Mouse (Mus musculus) heart, embryonic 16.5 days (tissue): ENCODE results near the gene Chst10. TPM values are rescaled to one million over a fixed set of nuclear protein-coding genes. Genes with fewer than 3 reads are reported as not detected.

Experiments used
- ATAC-seq: fragments of 200-750 bp; cut with Nextera tagmentation; replicated peaks from 2 replicates; pipeline ENCODE4 v1.8.0; 2017; ENCODE audit warnings: moderate number of reproducible peaks; ENCODE audit not compliant: insufficient read depth, low FRiP score; ENCODE audit errors: extremely low read depth
- H3K27ac ChIP-seq: fragments of 300-500 bp; sonication (generic); 2 replicates; pipeline ENCODE4 v1.5.1; 2014; ENCODE audit warnings: mild to moderate bottlenecking, low read length, control low read depth, moderate library complexity
- H3K27me3 ChIP-seq: fragments of 300-500 bp; sonication (generic); 2 replicates; pipeline ENCODE4 v1.6.1; 2014; ENCODE audit warnings: low read length, mixed read lengths; ENCODE audit not compliant: control insufficient read depth, insufficient read depth
- H3K36me3 ChIP-seq: fragments of 300-500 bp; sonication (generic); 2 replicates; pipeline ENCODE4 v1.6.1; 2014; ENCODE audit not compliant: control insufficient read depth, insufficient read depth
- H3K4me1 ChIP-seq: fragments of 300-500 bp; sonication (generic); 2 replicates; pipeline ENCODE4 v1.6.1; 2014; ENCODE audit warnings: low read length, mixed read lengths; ENCODE audit not compliant: control insufficient read depth, insufficient read depth
- H3K4me2 ChIP-seq: fragments of 300-500 bp; sonication (generic); 2 replicates; pipeline ENCODE4 v1.6.1; 2014; ENCODE audit warnings: low read depth, mild to moderate bottlenecking, control low read depth, low read length
- H3K4me3 ChIP-seq: fragments of 300-500 bp; sonication (generic); 2 replicates; pipeline ENCODE4 v1.5.1; 2014; ENCODE audit warnings: mild to moderate bottlenecking, control low read depth, low read length
- H3K9ac ChIP-seq: fragments of 300-500 bp; sonication (generic); 2 replicates; pipeline ENCODE4 v1.6.1; 2014; ENCODE audit warnings: low read length, control low read depth
- H3K9me3 ChIP-seq: fragments of 300-500 bp; sonication (generic); replicated peaks from 2 replicates; pipeline ENCODE4 v1.6.1; 2016; ENCODE audit warnings: low read length; ENCODE audit not compliant: control insufficient read depth
- WGBS: fragments of 180-500 bp; shearing (Covaris S2); extraction: QIAGEN DNeasy Blood & Tissue Kit; methylation state at CpG from one replicate; pipeline ENCODE4 v1.1.7; 2014; 5-methylcytosine and 5-hydroxymethylcytosine counted together
- polyA plus RNA-seq: library from polyadenylated mRNA; unstranded; fragments of >200 nt; fragmentation: Nextera tagmentation; extraction: Ambion mirVana; gene quantifications from 2 replicates; pipeline ENCODE4 v1.2.1, GENCODE M21; 2015

The Chst10 gene
- 0.90 and 1.4 TPM in 2 replicates for polyA plus RNA-seq

GRCm38 (mm10) chr1:38897431-38898248 is at the start of gene Chst10:
Gene Chst10 (minus strand): TSS chr1:38898161.
- Histone ChIP-seq H3K9me3 (no peaks in the 10 kb centered on the region), H3K4me1 (no peaks in the 10 kb centered on the region), H3K4me3 (peak within 1 kb of the TSS; percentile 71), H3K9ac (peak within 1 kb of the TSS; percentile 75), H3K27ac (no peak within 1 kb of the TSS), H3K27me3 (0 out of 2 replicates have a peak, but pooled peaks cover 5% of the 10 kb centered on the region), H3K36me3 (no peaks in the 10 kb centered on the region), H3K4me2 (peak within 1 kb of the TSS; percentile 92)
- WGBS: under 1% methylated on average over 67 of the region's 67 CpGs
- ATAC-seq: peak; percentile 89

- H3K4me2 ChIP-seq: no peak overlapping the region
- no peaks in the 10 kb centered on the region for H3K9me3 ChIP-seq
- under 1% methylated on average over 5 of the region's 5 CpGs for WGBS
- no peak overlapping the region for H3K9ac ChIP-seq
- H3K4me1 ChIP-seq: no peaks in the 10 kb centered on the region
- H3K27ac ChIP-seq: no peak overlapping the region
- no peak for ATAC-seq
- H3K27me3 ChIP-seq: peaks cover 3% of the 10 kb centered on the region; the same call in 1 of the 2 replicates
- H3K4me3 ChIP-seq: no peak overlapping the region
- no peaks in the 10 kb centered on the region for H3K36me3 ChIP-seq
These were observed 41.6 kb upstream of the Chst10 start for GRCm38 (mm10) chr1:38939608-38940007.

- Histone ChIP-seq H3K9me3 (no peaks in the 10 kb centered on the region), H3K36me3 (no peaks in the 10 kb centered on the region), H3K4me1 (no peaks in the 10 kb centered on the region), H3K9ac (no peak within 1 kb of the TSS), H3K4me2 (no peak within 1 kb of the TSS), H3K4me3 (no peak within 1 kb of the TSS), H3K27me3 (peaks cover 3% of the 10 kb centered on the region; the same call in 1 of the 2 replicates), H3K27ac (no peak within 1 kb of the TSS)
- WGBS: 72% methylated on average over 6 of the region's 6 CpGs
- no peak for ATAC-seq
These were observed 40.9 kb upstream of the Chst10 start, which contains the start of gene Nms for GRCm38 (mm10) chr1:38938849-38939248. Gene Nms (plus strand): TSS chr1:38939149.

GRCm38 (mm10) chr1:38936780-38937179 is 38.8 kb upstream of the Chst10 start:
- no peak overlapping the region for H3K4me3 ChIP-seq
- peaks cover 3% of the 10 kb centered on the region; the same call in 1 of the 2 replicates for H3K27me3 ChIP-seq
- no peak overlapping the region for H3K4me2 ChIP-seq
- H3K4me1 ChIP-seq: no peaks in the 10 kb centered on the region
- no peak overlapping the region for H3K9ac ChIP-seq
- H3K27ac ChIP-seq: no peak overlapping the region
- no peaks in the 10 kb centered on the region for H3K36me3 ChIP-seq
- H3K9me3 ChIP-seq: no peaks in the 10 kb centered on the region
- no peak for ATAC-seq
- WGBS: 31% methylated on average over 6 of the region's 6 CpGs

GRCm38 (mm10) chr1:38934668-38935067 is 36.7 kb upstream of the Chst10 start:
- H3K27me3 ChIP-seq: peaks cover 3% of the 10 kb centered on the region; the same call in 1 of the 2 replicates
- H3K4me2 ChIP-seq: no peak overlapping the region
- no peak overlapping the region for H3K4me3 ChIP-seq

GRCm38 (mm10) chr1:38930767-38931166 is 32.8 kb upstream of the Chst10 start:
- H3K4me2 ChIP-seq: no peak overlapping the region
- H3K4me1 ChIP-seq: no peaks in the 10 kb centered on the region
- H3K27ac ChIP-seq: no peak overlapping the region
- ATAC-seq: no peak
- no peaks in the 10 kb centered on the region for H3K36me3 ChIP-seq
- H3K27me3 ChIP-seq: no peaks in the 10 kb centered on the region
- H3K9me3 ChIP-seq: no peaks in the 10 kb centered on the region
- WGBS: 50% methylated on average over 8 of the region's 8 CpGs
- no peak overlapping the region for H3K9ac ChIP-seq
- H3K4me3 ChIP-seq: no peak overlapping the region

More at GRCm38 (mm10) chr1:38934668-38935067, 36.7 kb upstream of the Chst10 start:
- Histone ChIP-seq H3K9me3 (no peaks in the 10 kb centered on the region), H3K27ac (no peak overlapping the region), H3K4me1 (no peaks in the 10 kb centered on the region), H3K36me3 (no peaks in the 10 kb centered on the region), H3K9ac (no peak overlapping the region)
- ATAC-seq: no peak
- WGBS: 37% methylated on average over 5 of the region's 5 CpGs

GRCm38 (mm10) chr1:38929468-38929867 is 31.5 kb upstream of the Chst10 start:
- WGBS: 71% methylated on average over 4 of the region's 4 CpGs
- H3K27me3 ChIP-seq: no peaks in the 10 kb centered on the region
- no peak overlapping the region for H3K9ac ChIP-seq
- no peak overlapping the region for H3K4me3 ChIP-seq
- no peaks in the 10 kb centered on the region for H3K9me3 ChIP-seq
- H3K27ac ChIP-seq: no peak overlapping the region
- no peak for ATAC-seq
- H3K4me1 ChIP-seq: no peaks in the 10 kb centered on the region
- no peaks in the 10 kb centered on the region for H3K36me3 ChIP-seq
- H3K4me2 ChIP-seq: no peak overlapping the region

GRCm38 (mm10) chr1:38928996-38929395 is 31.0 kb upstream of the Chst10 start:
- Histone ChIP-seq H3K27ac (no peak overlapping the region), H3K9ac (no peak overlapping the region), H3K4me3 (no peak overlapping the region), H3K36me3 (no peaks in the 10 kb centered on the region), H3K9me3 (no peaks in the 10 kb centered on the region), H3K4me1 (no peaks in the 10 kb centered on the region), H3K27me3 (no peaks in the 10 kb centered on the region), H3K4me2 (no peak overlapping the region)
- 75% methylated on average over 4 of the region's 4 CpGs for WGBS
- ATAC-seq: no peak

GRCm38 (mm10) chr1:38903985-38904384 is 6.0 kb upstream of the Chst10 start:
- H3K27me3 ChIP-seq: no peaks in the 10 kb centered on the region
- 60% methylated on average over 2 of the region's 2 CpGs for WGBS

More at GRCm38 (mm10) chr1:38903985-38904384, 6.0 kb upstream of the Chst10 start:
- Histone ChIP-seq H3K4me2 (no peak overlapping the region), H3K9ac (no peak overlapping the region), H3K4me1 (no peaks in the 10 kb centered on the region), H3K27ac (no peak overlapping the region), H3K9me3 (no peaks in the 10 kb centered on the region), H3K36me3 (no peaks in the 10 kb centered on the region), H3K4me3 (no peak overlapping the region)
- no peak for ATAC-seq
